Mouse (Mus musculus) yolk sac, embryonic 10.5 days (tissue): Measurements from ENCODE around the gene Sh3gl2.
A peak's percentile ranks its signal among the peaks of the same experiment; 100 is the strongest.

Experiments used
- DNase-seq: peaks from one replicate; pipeline ENCODE4 v3.0.0-alpha.2; 2017; ENCODE audit warnings: low spot score

The Sh3gl2 gene

GRCm38 (mm10) chr4:85205071-85205635, at the start of gene Sh3gl2:
Sh3gl2 (plus strand) TSS chr4:85205126.
- DNase-seq: peak; percentile 58

GRCm38 (mm10) chr4:85161156-85161555, 43.8 kb upstream of the Sh3gl2 start:
- no peak for DNase-seq

- DNase-seq: peak; percentile 9
Measured at GRCm38 (mm10) chr4:85162468-85163312, 42.2 kb upstream of the Sh3gl2 start.

GRCm38 (mm10) chr4:85163313-85163615, 41.7 kb upstream of the Sh3gl2 start:
- DNase-seq: no peak

- DNase-seq: no peak
Measured at GRCm38 (mm10) chr4:85168001-85168400, 36.9 kb upstream of the Sh3gl2 start.

- DNase-seq: no peak
Measured at GRCm38 (mm10) chr4:85175466-85175865, 29.5 kb upstream of the Sh3gl2 start.

GRCm38 (mm10) chr4:85178394-85179051, 26.4 kb upstream of the Sh3gl2 start:
- DNase-seq: no peak

- no peak for DNase-seq
Measured at GRCm38 (mm10) chr4:85186011-85186410, 18.9 kb upstream of the Sh3gl2 start.

- no peak for DNase-seq
Measured at GRCm38 (mm10) chr4:85196201-85196600, 8.7 kb upstream of the Sh3gl2 start.

- DNase-seq: no peak
Measured at GRCm38 (mm10) chr4:85198431-85198830, 6.5 kb upstream of the Sh3gl2 start.

GRCm38 (mm10) chr4:85202582-85202981, 2.3 kb upstream of the Sh3gl2 start:
- no peak for DNase-seq

GRCm38 (mm10) chr4:85205636-85206211, 798 bp downstream of the Sh3gl2 start:
- peak; percentile 36 for DNase-seq

- DNase-seq: no peak
Measured at GRCm38 (mm10) chr4:85206675-85207400, 1.9 kb downstream of the Sh3gl2 start.

GRCm38 (mm10) chr4:85207515-85207914, 2.6 kb downstream of the Sh3gl2 start:
- DNase-seq: no peak

- no peak for DNase-seq
Measured at GRCm38 (mm10) chr4:85208531-85208930, 3.6 kb downstream of the Sh3gl2 start.

GRCm38 (mm10) chr4:85210953-85211352, 6.0 kb downstream of the Sh3gl2 start:
- no peak for DNase-seq

- DNase-seq: no peak
Measured at GRCm38 (mm10) chr4:85217003-85217402, 12.1 kb downstream of the Sh3gl2 start.

GRCm38 (mm10) chr4:85222716-85223115, 17.8 kb downstream of the Sh3gl2 start:
- no peak for DNase-seq

GRCm38 (mm10) chr4:85226731-85227130, 21.8 kb downstream of the Sh3gl2 start:
- DNase-seq: no peak

GRCm38 (mm10) chr4:85227664-85228588, 23.0 kb downstream of the Sh3gl2 start:
- no peak for DNase-seq

- no peak for DNase-seq
Measured at GRCm38 (mm10) chr4:85228589-85228948, 23.6 kb downstream of the Sh3gl2 start.
